Mouse (Mus musculus) embryo, embryonic 11 days (tissue): ENCODE data around the gene Ociad1.
A peak's percentile ranks its signal among the peaks of the same experiment; 100 is the strongest.

Experiments used
- DNase-seq: peaks from one replicate; pipeline ENCODE4 v3.0.0-alpha.2; 2015

Ociad1 gene

GRCm38 (mm10) chr5:73340723-73341235, 48.2 kb downstream of the Ociad1 start, which contains the start of gene Ociad2:
Gene Ociad2 (minus strand): TSS chr5:73341028.
- no peak for DNase-seq

- no peak for DNase-seq
Measured at GRCm38 (mm10) chr5:73342701-73343355, 50.2 kb downstream of the Ociad1 start.

GRCm38 (mm10) chr5:73344310-73344709, 51.7 kb downstream of the Ociad1 start:
- DNase-seq = peak; percentile 13

- DNase-seq = no peak
Measured at GRCm38 (mm10) chr5:73345254-73345653, 52.7 kb downstream of the Ociad1 start.

GRCm38 (mm10) chr5:73349514-73349913, 56.9 kb downstream of the Ociad1 start:
- no peak for DNase-seq

GRCm38 (mm10) chr5:73351796-73352195, 59.2 kb downstream of the Ociad1 start:
- no peak for DNase-seq

GRCm38 (mm10) chr5:73353519-73353918, 60.9 kb downstream of the Ociad1 start:
- DNase-seq = no peak

- DNase-seq = no peak
Measured at GRCm38 (mm10) chr5:73353978-73354377, 61.4 kb downstream of the Ociad1 start.

- DNase-seq = no peak
Measured at GRCm38 (mm10) chr5:73355393-73355792, 62.8 kb downstream of the Ociad1 start.

- DNase-seq = no peak
Measured at GRCm38 (mm10) chr5:73359134-73359751, 66.7 kb downstream of the Ociad1 start.

GRCm38 (mm10) chr5:73359752-73360141, 67.2 kb downstream of the Ociad1 start:
- DNase-seq = peak; percentile 5

GRCm38 (mm10) chr5:73360240-73360639, 67.7 kb downstream of the Ociad1 start:
- peak; percentile 13 for DNase-seq

- no peak for DNase-seq
Measured at GRCm38 (mm10) chr5:73362338-73362737, 69.8 kb downstream of the Ociad1 start.

GRCm38 (mm10) chr5:73362791-73363190, 70.2 kb downstream of the Ociad1 start:
- no peak for DNase-seq
